Mouse (Mus musculus) brain, embryonic 14.5 days (tissue): ENCODE measurements around the gene Clk4.

ENCODE experiments used
- CTCF ChIP-seq: fragments of 200-500 bp; IDR thresholded peaks from 2 replicates; pipeline ENCODE4 v1.5.1; 2012; ENCODE audit warnings: inconsistent platforms, mild to moderate bottlenecking, moderate library complexity, borderline replicate concordance; ENCODE audit not compliant: insufficient read depth, insufficient read length; ENCODE audit errors: extremely low read depth
- POLR2A ChIP-seq: fragments of 200-500 bp; IDR thresholded peaks from 2 replicates; pipeline ENCODE4 v1.6.1; 2012; ENCODE audit warnings: mild to moderate bottlenecking, inconsistent platforms, borderline replicate concordance; ENCODE audit not compliant: poor library complexity, insufficient read depth, insufficient read length, severe bottlenecking; ENCODE audit errors: extremely low read depth

- TF ChIP-seq CTCF (no peak), POLR2A (no peak)
Measured at GRCm38 (mm10) chr11:51219396-51219980, 42.0 kb upstream of the Clk4 start.
